Mouse (Mus musculus) heart, postnatal 0 days (tissue): ENCODE measurements at regions not wholly inside any gene's neighbourhood (a gene's known extent, or its start where the extent isn't known, plus 50 kb on each side); places are given as distances from the start of the nearest gene placed in this dataset.

Experiments
- ATAC-seq: fragments of 200-750 bp; cut with Nextera tagmentation; 2 replicates; pipeline ENCODE4 v1.8.0; 2017; ENCODE audit warnings: low read depth, moderate number of reproducible peaks, moderate library complexity; ENCODE audit not compliant: insufficient read depth
- DNase-seq: peaks from one replicate; pipeline ENCODE4 v3.0.0-alpha.2; 2016; ENCODE audit warnings: low spot score
- H3K27ac ChIP-seq: fragments of 300-500 bp; sonication (generic); 2 replicates; pipeline ENCODE4 v1.5.1; 2014; ENCODE audit warnings: low read depth, mild to moderate bottlenecking
- H3K27me3 ChIP-seq: fragments of 300-500 bp; sonication (generic); 2 replicates; pipeline ENCODE4 v1.6.1; 2014; ENCODE audit warnings: low read length, mixed read lengths; ENCODE audit not compliant: control insufficient read depth, insufficient read depth
- H3K36me3 ChIP-seq: fragments of 300-500 bp; sonication (generic); replicated peaks from 2 replicates; pipeline ENCODE4 v1.6.1; 2014; ENCODE audit warnings: low read length, mixed read lengths; ENCODE audit not compliant: control insufficient read depth, insufficient read depth
- H3K4me1 ChIP-seq: fragments of 300-500 bp; sonication (generic); 2 replicates; pipeline ENCODE4 v1.6.1; 2014; ENCODE audit warnings: antibody characterized with exemption; ENCODE audit not compliant: control insufficient read depth, insufficient read depth
- H3K4me2 ChIP-seq: fragments of 300-500 bp; sonication (generic); 2 replicates; pipeline ENCODE4 v1.6.1; 2014; ENCODE audit warnings: low read depth, mild to moderate bottlenecking, low read length, moderate library complexity
- H3K4me3 ChIP-seq: fragments of 300-500 bp; sonication (generic); 2 replicates; pipeline ENCODE4 v1.5.1; 2014; ENCODE audit warnings: low read depth, low read length
- H3K9ac ChIP-seq: fragments of 300-500 bp; sonication (generic); replicated peaks from 2 replicates; pipeline ENCODE4 v1.6.1; 2014; ENCODE audit warnings: low read depth, low read length, mixed read lengths
- H3K9me3 ChIP-seq: fragments of 300-500 bp; sonication (generic); replicated peaks from 2 replicates; pipeline ENCODE4 v1.6.1; 2016; ENCODE audit warnings: low read length; ENCODE audit not compliant: control insufficient read depth
- CTCF ChIP-seq: IDR thresholded peaks from 2 replicates; pipeline ENCODE4 v1.5.1; 2016; ENCODE audit warnings: antibody characterized with exemption, control low read depth, low read depth
- EP300 ChIP-seq: IDR thresholded peaks from 2 replicates; pipeline ENCODE4 v1.6.1; 2016; ENCODE audit warnings: antibody characterized with exemption, low read depth
- WGBS: fragments of 180-500 bp; shearing (Covaris S2); extraction: QIAGEN DNeasy Blood & Tissue Kit; methylation state at CpG from one replicate; pipeline ENCODE4 v1.1.7; 2014; 5-methylcytosine and 5-hydroxymethylcytosine counted together

DNA sequence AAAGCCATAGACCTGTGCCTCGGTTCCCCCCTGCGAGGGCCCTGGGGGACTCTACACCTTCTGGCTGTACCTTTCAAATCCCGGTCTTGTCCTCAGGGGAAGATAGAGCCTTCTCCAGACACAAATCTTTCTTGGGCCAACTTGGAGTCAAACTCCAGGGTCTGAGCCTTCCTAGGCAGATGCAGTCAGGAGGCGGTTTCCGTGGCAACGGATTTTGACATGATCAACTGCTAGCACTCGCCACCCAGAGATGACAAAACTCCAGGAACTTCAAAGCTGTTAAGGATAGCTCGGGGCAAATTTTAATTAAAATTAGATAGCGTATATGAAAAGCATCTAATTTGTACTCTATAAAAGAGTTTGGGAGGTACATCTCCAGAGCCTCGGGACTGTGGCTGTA, 147.6 kb downstream of the Bmp7 start:
- no peak for ATAC-seq
- no peak for DNase-seq
- Histone ChIP-seq H3K9ac (no peak overlapping the region), H3K4me2 (no peak overlapping the region), H3K4me3 (no peak overlapping the region), H3K36me3 (no peaks in the 10 kb centered on the region), H3K27ac (no peak overlapping the region), H3K9me3 (no peaks in the 10 kb centered on the region), H3K4me1 (no peaks in the 10 kb centered on the region), H3K27me3 (peaks cover 25% of the 10 kb centered on the region)
- TF ChIP-seq EP300: no peak
- no peak for TF ChIP-seq CTCF
- WGBS: 68% methylated on average over 10 of the region's 10 CpGs

DNA sequence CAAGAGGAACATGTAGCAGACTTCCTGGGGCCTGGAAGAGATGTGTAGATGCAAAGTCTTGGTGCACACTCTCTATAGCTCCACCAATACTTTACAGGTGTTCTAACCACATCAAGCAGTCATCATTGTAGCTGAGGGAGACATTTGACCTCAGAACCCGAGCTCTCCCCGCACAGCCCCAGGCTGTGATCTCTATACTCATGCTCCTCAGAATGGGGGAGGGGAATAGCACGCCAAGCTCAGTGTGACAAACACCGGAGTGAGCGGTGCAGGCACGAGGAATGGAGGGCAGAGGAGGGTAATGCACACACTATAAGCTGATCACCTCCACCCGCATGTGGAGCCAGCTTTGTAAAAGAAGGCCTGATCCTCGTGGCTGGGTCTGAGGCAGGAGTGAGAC, 146.1 kb downstream of the Bmp7 start:
- Histone ChIP-seq H3K36me3 (no peaks in the 10 kb centered on the region), H3K9ac (no peak overlapping the region), H3K27ac (no peak overlapping the region), H3K4me2 (no peak overlapping the region), H3K4me1 (no peaks in the 10 kb centered on the region), H3K4me3 (no peak overlapping the region), H3K9me3 (no peaks in the 10 kb centered on the region), H3K27me3 (peaks cover 13% of the 10 kb centered on the region)
- ATAC-seq (no peak), DNase-seq (no peak)
- TF ChIP-seq CTCF (no peak), EP300 (no peak)
- WGBS: 77% methylated on average over 8 of the region's 8 CpGs

DNA sequence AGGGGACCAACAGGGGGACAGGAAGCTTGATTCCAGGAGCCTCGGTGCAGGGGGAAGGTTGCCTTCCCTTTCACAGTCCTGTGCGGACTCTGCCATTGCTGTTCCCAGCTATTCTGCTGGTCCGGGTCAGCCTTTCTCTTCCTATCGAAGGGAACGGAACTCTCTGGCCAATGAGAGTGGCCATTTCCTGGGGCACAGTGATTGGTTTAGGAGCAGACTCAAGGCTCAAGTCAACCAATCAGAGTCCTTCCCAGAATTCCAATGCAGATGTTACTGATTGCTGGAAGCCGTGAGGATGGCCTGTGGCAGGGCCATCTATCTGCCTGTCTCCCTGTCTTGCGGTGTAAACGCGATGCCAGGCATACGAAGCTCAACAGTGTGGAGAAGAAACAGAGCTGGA, 145.3 kb downstream of the Bmp7 start:
- Histone ChIP-seq H3K27me3 (peaks cover 6% of the 10 kb centered on the region; the same call in 1 of the 2 replicates), H3K4me1 (no peaks in the 10 kb centered on the region), H3K36me3 (no peaks in the 10 kb centered on the region), H3K27ac (no peak overlapping the region), H3K9me3 (no peaks in the 10 kb centered on the region), H3K9ac (no peak overlapping the region), H3K4me2 (no peak overlapping the region), H3K4me3 (no peak overlapping the region)
- ATAC-seq (no peak), DNase-seq (no peak)
- no peak for TF ChIP-seq CTCF
- no peak for TF ChIP-seq EP300
- 73% methylated on average over 10 of the region's 10 CpGs for WGBS

DNA sequence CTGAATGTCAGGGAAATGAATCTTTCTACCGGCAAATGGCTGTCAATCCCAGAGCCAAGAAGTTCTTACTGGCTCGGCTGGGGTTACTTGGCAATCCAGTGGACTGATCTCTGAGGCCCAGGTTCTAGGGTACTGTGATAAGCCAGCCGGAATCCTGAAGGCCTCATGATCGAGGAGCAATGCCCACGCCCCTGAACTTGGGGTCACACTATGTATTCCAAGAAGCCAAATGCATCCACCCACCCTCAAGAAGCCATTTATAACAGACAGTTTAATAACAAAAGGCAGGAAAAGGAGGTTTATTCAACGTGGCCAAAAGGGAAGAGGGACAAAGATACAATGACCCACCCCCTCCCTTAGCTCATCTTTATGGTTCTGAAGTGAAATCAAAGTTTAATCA, 144.0 kb downstream of the Bmp7 start:
- Histone ChIP-seq H3K4me2 (no peak overlapping the region), H3K9me3 (no peaks in the 10 kb centered on the region), H3K27ac (no peak overlapping the region), H3K9ac (no peak overlapping the region), H3K36me3 (no peaks in the 10 kb centered on the region), H3K4me1 (no peaks in the 10 kb centered on the region), H3K4me3 (no peak overlapping the region), H3K27me3 (no peaks in the 10 kb centered on the region)
- no peak for DNase-seq
- ATAC-seq: no peak
- 46% methylated on average over 6 of the region's 6 CpGs for WGBS
- no peak for TF ChIP-seq CTCF
- TF ChIP-seq EP300: no peak

DNA sequence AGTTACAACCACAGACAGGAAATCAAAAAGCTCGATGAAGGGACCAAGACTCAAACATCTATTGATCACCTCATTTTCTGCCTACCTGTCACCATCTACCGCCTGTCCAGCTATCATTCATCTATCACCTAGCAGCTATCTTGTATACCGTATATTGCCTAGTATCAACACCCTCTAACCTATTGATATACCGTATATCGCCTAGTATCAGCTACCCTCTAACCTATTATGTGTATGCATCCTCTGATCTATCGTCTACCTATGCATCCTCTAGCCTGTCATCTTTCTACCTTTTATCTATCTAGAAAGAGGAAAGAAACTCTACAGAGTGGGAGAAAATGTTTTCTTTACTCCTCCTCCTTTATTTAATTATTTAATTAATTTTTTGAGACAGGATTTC, 143.2 kb downstream of the Bmp7 start:
- H3K4me1 ChIP-seq: no peaks in the 10 kb centered on the region
- H3K36me3 ChIP-seq: no peaks in the 10 kb centered on the region
- no peak overlapping the region for H3K4me2 ChIP-seq
- H3K9me3 ChIP-seq: no peaks in the 10 kb centered on the region
- H3K27me3 ChIP-seq: no peaks in the 10 kb centered on the region
- no peak overlapping the region for H3K4me3 ChIP-seq
- no peak for TF ChIP-seq EP300
- TF ChIP-seq CTCF: no peak
- 35% methylated on average over 6 of the region's 6 CpGs for WGBS
- H3K27ac ChIP-seq: no peak overlapping the region
- H3K9ac ChIP-seq: no peak overlapping the region
- ATAC-seq (no peak), DNase-seq (no peak)

DNA sequence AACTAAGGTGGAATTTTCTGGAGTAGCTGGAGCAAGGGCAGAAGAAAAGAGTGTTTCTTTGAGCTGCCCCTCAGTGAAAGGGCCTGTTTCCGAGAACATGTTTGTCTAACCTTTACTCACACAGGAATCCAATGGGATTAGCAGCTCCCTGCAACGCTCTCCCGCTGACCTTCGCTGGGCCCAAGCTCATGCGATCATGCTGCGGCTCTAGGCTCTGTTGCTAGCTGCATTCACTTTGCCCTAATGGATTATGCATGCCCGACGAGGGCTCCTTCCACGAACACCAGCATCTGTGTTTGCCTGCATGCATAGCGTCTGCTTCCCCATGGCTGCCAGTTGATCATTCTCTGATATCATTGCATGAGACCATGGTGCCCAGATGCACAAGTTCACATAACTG, 140.2 kb downstream of the Bmp7 start:
- no peak for ATAC-seq

More for the DNA sequence above, 140.2 kb downstream of the Bmp7 start:
- Histone ChIP-seq H3K36me3 (no peaks in the 10 kb centered on the region), H3K9ac (no peak overlapping the region), H3K27ac (no peak overlapping the region), H3K27me3 (no peaks in the 10 kb centered on the region), H3K4me1 (no peaks in the 10 kb centered on the region), H3K4me2 (no peak overlapping the region), H3K9me3 (no peaks in the 10 kb centered on the region), H3K4me3 (no peak overlapping the region)
- DNase-seq: no peak
- no peak for TF ChIP-seq CTCF
- TF ChIP-seq EP300: no peak
- WGBS: 67% methylated on average over 10 of the region's 10 CpGs
